Mouse (Mus musculus): Measurements from ENCODE around the gene Eif4e3. TPM values are rescaled to one million over a fixed set of nuclear protein-coding genes. Genes with fewer than 3 reads are reported as not detected.

Gene Eif4e3
- polyA plus RNA-seq, 1 experiment from 2014 or later, result 19.6 TPM

GRCm38 (mm10) chr6:99636121-99636520 is 30.4 kb downstream of the Eif4e3 start:
- DNase-seq (ENCODE audit: low spot score) (no peak), ATAC-seq (ENCODE audit: insufficient read depth, low FRiP score, low TSS enrichment) (no peak)
- no peaks in the 10 kb centered on the region for H3K9me3 ChIP-seq (ENCODE audit: control insufficient read depth, low read length)
- no peak overlapping the region for H3K4me2 ChIP-seq (ENCODE audit: low read depth)
- WGBS, result 62% methylated on average over 9 of the region's 9 CpGs
- no peaks in the 10 kb centered on the region; the same call in 1 of the 2 replicates for H3K36me3 ChIP-seq (ENCODE audit: control insufficient read depth, insufficient read depth, low read length)
- H3K27me3 ChIP-seq (ENCODE audit: control insufficient read depth, insufficient read depth, low read length), result no peaks in the 10 kb centered on the region
- H3K27ac ChIP-seq (ENCODE audit: low read depth, low read length), result no peak overlapping the region
- no peak overlapping the region for H3K9ac ChIP-seq (ENCODE audit: low read length)
- no peak overlapping the region for H3K4me3 ChIP-seq (ENCODE audit: low read depth, low read length)
- no peaks in the 10 kb centered on the region for H3K4me1 ChIP-seq (ENCODE audit: control insufficient read depth, insufficient read depth, low read length)

- DNase-seq (ENCODE audit: low spot score), result no peak
- H3K9me3 ChIP-seq (ENCODE audit: control insufficient read depth, low read length), result no peaks in the 10 kb centered on the region
Measured at GRCm38 (mm10) chr6:99632121-99632980, 34.2 kb downstream of the Eif4e3 start.

GRCm38 (mm10) chr6:99631637-99632036 is 34.9 kb downstream of the Eif4e3 start:
- no peak for ATAC-seq (ENCODE audit: insufficient read depth, low FRiP score, low TSS enrichment)
- Histone ChIP-seq H3K4me1 (ENCODE audit: control insufficient read depth, insufficient read depth, low read length) (no peaks in the 10 kb centered on the region), H3K9me3 (ENCODE audit: control insufficient read depth, low read length) (no peaks in the 10 kb centered on the region), H3K36me3 (ENCODE audit: control insufficient read depth, insufficient read depth, low read length) (no peaks in the 10 kb centered on the region), H3K4me2 (ENCODE audit: low read depth) (no peak overlapping the region), H3K27ac (ENCODE audit: low read depth, low read length) (no peak overlapping the region), H3K27me3 (ENCODE audit: control insufficient read depth, insufficient read depth, low read length) (no peaks in the 10 kb centered on the region), H3K9ac (ENCODE audit: low read length) (no peak overlapping the region), H3K4me3 (ENCODE audit: low read depth, low read length) (no peak overlapping the region)
- 91% methylated on average over 5 of the region's 5 CpGs for WGBS
- DNase-seq (ENCODE audit: low spot score), result no peak

More at GRCm38 (mm10) chr6:99632121-99632980, 34.2 kb downstream of the Eif4e3 start:
- Histone ChIP-seq H3K9ac (ENCODE audit: low read length) (no peak overlapping the region), H3K27me3 (ENCODE audit: control insufficient read depth, insufficient read depth, low read length) (no peaks in the 10 kb centered on the region), H3K27ac (ENCODE audit: low read depth, low read length) (no peak overlapping the region), H3K4me2 (ENCODE audit: low read depth) (no peak overlapping the region), H3K4me1 (ENCODE audit: control insufficient read depth, insufficient read depth, low read length) (no peaks in the 10 kb centered on the region), H3K36me3 (ENCODE audit: control insufficient read depth, insufficient read depth, low read length) (no peaks in the 10 kb centered on the region), H3K4me3 (ENCODE audit: low read depth, low read length) (no peak overlapping the region)
- 88% methylated on average over 32 of the region's 32 CpGs for WGBS
- no peak for ATAC-seq (ENCODE audit: insufficient read depth, low FRiP score, low TSS enrichment)

- no peak for DNase-seq (ENCODE audit: low spot score)
- no peaks in the 10 kb centered on the region for H3K36me3 ChIP-seq (ENCODE audit: control insufficient read depth, insufficient read depth, low read length)
- 0 out of 2 replicates have a peak, but pooled peaks cover 4% of the 10 kb centered on the region for H3K4me1 ChIP-seq (ENCODE audit: control insufficient read depth, insufficient read depth, low read length)
- H3K9me3 ChIP-seq (ENCODE audit: control insufficient read depth, low read length), result no peaks in the 10 kb centered on the region
- H3K9ac ChIP-seq (ENCODE audit: low read length), result no peak overlapping the region
- ATAC-seq (ENCODE audit: insufficient read depth, low FRiP score, low TSS enrichment), result no peak
- no peaks in the 10 kb centered on the region for H3K27me3 ChIP-seq (ENCODE audit: control insufficient read depth, insufficient read depth, low read length)
- H3K4me2 ChIP-seq (ENCODE audit: low read depth), result no peak overlapping the region
- no peak overlapping the region for H3K4me3 ChIP-seq (ENCODE audit: low read depth, low read length)
- no peak overlapping the region for H3K27ac ChIP-seq (ENCODE audit: low read depth, low read length)
- whole genome bisulfite sequencing, result 77% methylated on average over 8 of the region's 8 CpGs
Measured at GRCm38 (mm10) chr6:99629726-99630458, 36.7 kb downstream of the Eif4e3 start.

- no peaks in the 10 kb centered on the region for H3K36me3 ChIP-seq (ENCODE audit: control insufficient read depth, insufficient read depth, low read length)
- H3K27me3 ChIP-seq (ENCODE audit: control insufficient read depth, insufficient read depth, low read length), result no peaks in the 10 kb centered on the region
- no peaks in the 10 kb centered on the region for H3K9me3 ChIP-seq (ENCODE audit: control insufficient read depth, low read length)
- no peak overlapping the region for H3K27ac ChIP-seq (ENCODE audit: low read depth, low read length)
- ATAC-seq (ENCODE audit: insufficient read depth, low FRiP score, low TSS enrichment) (no peak), DNase-seq (ENCODE audit: low spot score) (no peak)
- peaks cover 14% of the 10 kb centered on the region; the same call in 1 of the 2 replicates for H3K4me1 ChIP-seq (ENCODE audit: control insufficient read depth, insufficient read depth, low read length)
- no peak overlapping the region for H3K4me3 ChIP-seq (ENCODE audit: low read depth, low read length)
- H3K4me2 ChIP-seq (ENCODE audit: low read depth), result no peak overlapping the region
- 57% methylated on average over 2 of the region's 2 CpGs for WGBS
- H3K9ac ChIP-seq (ENCODE audit: low read length), result no peak overlapping the region
Measured at GRCm38 (mm10) chr6:99626347-99626746, 40.2 kb downstream of the Eif4e3 start.

- H3K27ac ChIP-seq (ENCODE audit: low read depth, low read length), result no peak overlapping the region
Measured at GRCm38 (mm10) chr6:99625803-99626202, 40.8 kb downstream of the Eif4e3 start.

GRCm38 (mm10) chr6:99625306-99625705 is 41.3 kb downstream of the Eif4e3 start:
- no peaks in the 10 kb centered on the region for H3K9me3 ChIP-seq (ENCODE audit: control insufficient read depth, low read length)
- H3K27me3 ChIP-seq (ENCODE audit: control insufficient read depth, insufficient read depth, low read length), result no peaks in the 10 kb centered on the region
- peaks cover 15% of the 10 kb centered on the region; the same call in 1 of the 2 replicates for H3K4me1 ChIP-seq (ENCODE audit: control insufficient read depth, insufficient read depth, low read length)
- no peak overlapping the region for H3K27ac ChIP-seq (ENCODE audit: low read depth, low read length)
- no peak overlapping the region for H3K4me2 ChIP-seq (ENCODE audit: low read depth)
- no peak overlapping the region for H3K9ac ChIP-seq (ENCODE audit: low read length)
- H3K4me3 ChIP-seq (ENCODE audit: low read depth, low read length), result no peak overlapping the region
- no peak for DNase-seq (ENCODE audit: low spot score)
- no peaks in the 10 kb centered on the region for H3K36me3 ChIP-seq (ENCODE audit: control insufficient read depth, insufficient read depth, low read length)
- no peak for ATAC-seq (ENCODE audit: insufficient read depth, low FRiP score, low TSS enrichment)
- WGBS, result 63% methylated on average over 7 of the region's 7 CpGs

More at GRCm38 (mm10) chr6:99625803-99626202, 40.8 kb downstream of the Eif4e3 start:
- H3K9ac ChIP-seq (ENCODE audit: low read length), result no peak overlapping the region
- no peak for ATAC-seq (ENCODE audit: insufficient read depth, low FRiP score, low TSS enrichment)
- H3K36me3 ChIP-seq (ENCODE audit: control insufficient read depth, insufficient read depth, low read length), result no peaks in the 10 kb centered on the region
- no peak overlapping the region for H3K4me3 ChIP-seq (ENCODE audit: low read depth, low read length)
- H3K27me3 ChIP-seq (ENCODE audit: control insufficient read depth, insufficient read depth, low read length), result no peaks in the 10 kb centered on the region
- H3K4me1 ChIP-seq (ENCODE audit: control insufficient read depth, insufficient read depth, low read length), result peaks cover 15% of the 10 kb centered on the region; the same call in 1 of the 2 replicates
- no peak overlapping the region for H3K4me2 ChIP-seq (ENCODE audit: low read depth)
- DNase-seq (ENCODE audit: low spot score), result no peak
- WGBS, result 33% methylated on average over 7 of the region's 7 CpGs
- no peaks in the 10 kb centered on the region for H3K9me3 ChIP-seq (ENCODE audit: control insufficient read depth, low read length)

- Histone ChIP-seq H3K4me3 (ENCODE audit: low read depth, low read length) (no peak overlapping the region), H3K9me3 (ENCODE audit: control insufficient read depth, low read length) (no peaks in the 10 kb centered on the region), H3K27ac (ENCODE audit: low read depth, low read length) (no peak overlapping the region), H3K9ac (ENCODE audit: low read length) (no peak overlapping the region), H3K36me3 (ENCODE audit: control insufficient read depth, insufficient read depth, low read length) (no peaks in the 10 kb centered on the region), H3K4me1 (ENCODE audit: control insufficient read depth, insufficient read depth, low read length) (peaks cover 15% of the 10 kb centered on the region; the same call in 1 of the 2 replicates), H3K4me2 (ENCODE audit: low read depth) (no peak overlapping the region), H3K27me3 (ENCODE audit: control insufficient read depth, insufficient read depth, low read length) (no peaks in the 10 kb centered on the region)
- WGBS, result 91% methylated on average over 3 of the region's 3 CpGs
- ATAC-seq (ENCODE audit: insufficient read depth, low FRiP score, low TSS enrichment) (no peak), DNase-seq (ENCODE audit: low spot score) (no peak)
Measured at GRCm38 (mm10) chr6:99624542-99624941, 42.0 kb downstream of the Eif4e3 start.
